Mouse (Mus musculus) G1E (cell line): ENCODE results near the gene Tppp2. TPM values are rescaled to one million over a fixed set of nuclear protein-coding genes. Genes with fewer than 3 reads are reported as not detected.

Experiments
- ATAC-seq: 2 replicates; pipeline ENCODE4 v1.8.0; 2016; ENCODE audit warnings: mild to moderate bottlenecking; ENCODE audit not compliant: insufficient number of reproducible peaks, poor library complexity, low FRiP score, severe bottlenecking; ENCODE audit errors: extremely low read depth
- DNase-seq: peaks from one replicate; pipeline ENCODE4 v3.0.0; 2012; ENCODE audit warnings: low spot score
- H3K27me3 ChIP-seq: 2 replicates; pipeline ENCODE4 v1.6.1; 2012; ENCODE audit warnings: mild to moderate bottlenecking, low read length, inconsistent platforms; ENCODE audit not compliant: insufficient read depth
- H3K36me3 ChIP-seq: replicated peaks from 2 replicates; pipeline ENCODE3; 2012; ENCODE audit warnings: mild to moderate bottlenecking, inconsistent platforms
- H3K4me1 ChIP-seq: 2 replicates; pipeline ENCODE4 v1.6.1; 2012; ENCODE audit warnings: low read depth, low read length, inconsistent platforms, mixed read lengths; ENCODE audit not compliant: insufficient read depth
- H3K4me3 ChIP-seq: 2 replicates; pipeline ENCODE4 v1.5.1; 2012; ENCODE audit warnings: low read depth, mild to moderate bottlenecking, inconsistent platforms, low read length, moderate library complexity, mixed read lengths
- H3K9me3 ChIP-seq: replicated peaks from 2 replicates; pipeline ENCODE4 v1.6.1; 2012; ENCODE audit warnings: inconsistent platforms
- CTCF ChIP-seq: IDR thresholded peaks from 2 replicates; pipeline ENCODE4 v1.5.1; 2012; ENCODE audit warnings: low read depth, low read length, inconsistent platforms, mixed read lengths
- GATA1 ChIP-seq: IDR thresholded peaks from 2 replicates; pipeline ENCODE4 v1.6.1; 2012; ENCODE audit warnings: borderline replicate concordance, low read length, inconsistent platforms, mixed read lengths
- GATA2 ChIP-seq: IDR thresholded peaks from 2 replicates; pipeline ENCODE4 v1.6.1; 2012; ENCODE audit warnings: low read depth, low read length, inconsistent platforms, borderline replicate concordance
- POLR2AphosphoS5 ChIP-seq: IDR thresholded peaks from 2 replicates; pipeline ENCODE4 v1.6.1; 2012; ENCODE audit warnings: low read depth, low read length, inconsistent platforms; ENCODE audit not compliant: insufficient replicate concordance
- TAL1 ChIP-seq: conservative IDR thresholded peaks from 2 replicates; pipeline ENCODE4 v1.6.1; 2012; ENCODE audit warnings: low read depth, low read length, inconsistent platforms, mixed read lengths
- polyA plus RNA-seq: library from polyadenylated mRNA; stranded (reverse); fragments of >175 nt; gene quantifications from 2 replicates; pipeline ENCODE4 v1.2.3, GENCODE M21; 2012
- total RNA-seq, 2 experiments: library from RNA; stranded (forward) in 1 of 2; stranded (reverse) in 1 of 2; fragments of 200-1000 nt in 1 of 2; fragments of >200 nt in 1 of 2; fragmentation: Nextera tagmentation in 1 of 2; gene quantifications; 2 replicates each; pipeline ENCODE4 v1.2.3; 2014 to 2017

Tppp2 gene
- total and polyA plus RNA-seq, 3 experiments, result not detected

DNA sequence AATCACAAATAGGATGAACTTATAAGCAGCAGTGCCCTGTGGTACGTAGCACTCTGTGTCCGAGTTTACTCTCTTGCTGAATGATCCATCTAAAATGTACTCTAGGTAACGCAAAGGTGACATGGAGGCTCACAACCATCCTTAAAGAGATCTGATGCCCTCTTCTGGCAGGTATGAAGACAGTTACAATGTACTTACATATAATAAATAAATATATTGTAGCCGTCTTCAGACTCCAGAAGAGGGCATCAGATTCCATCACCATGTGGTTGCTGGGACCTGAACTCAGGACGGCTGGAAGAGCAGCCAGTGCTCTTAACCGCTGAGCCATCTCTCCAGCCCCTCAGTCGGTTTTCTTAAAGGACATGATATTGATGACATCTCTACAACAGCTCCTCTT lies 13.5 kb upstream of the Tppp2 start:
- Histone ChIP-seq H3K9me3 (no peaks in the 10 kb centered on the region), H3K36me3 (no peaks in the 10 kb centered on the region), H3K27me3 (peaks cover 29% of the 10 kb centered on the region), H3K4me1 (peaks cover 9% of the 10 kb centered on the region; the same call in 1 of the 2 replicates), H3K4me3 (no peak overlapping the region)
- ATAC-seq, result no peak
- DNase-seq, result no peak
- TF ChIP-seq GATA1 (no peak), CTCF (no peak), TAL1 (no peak), POLR2AphosphoS5 (no peak), GATA2 (no peak)

DNA sequence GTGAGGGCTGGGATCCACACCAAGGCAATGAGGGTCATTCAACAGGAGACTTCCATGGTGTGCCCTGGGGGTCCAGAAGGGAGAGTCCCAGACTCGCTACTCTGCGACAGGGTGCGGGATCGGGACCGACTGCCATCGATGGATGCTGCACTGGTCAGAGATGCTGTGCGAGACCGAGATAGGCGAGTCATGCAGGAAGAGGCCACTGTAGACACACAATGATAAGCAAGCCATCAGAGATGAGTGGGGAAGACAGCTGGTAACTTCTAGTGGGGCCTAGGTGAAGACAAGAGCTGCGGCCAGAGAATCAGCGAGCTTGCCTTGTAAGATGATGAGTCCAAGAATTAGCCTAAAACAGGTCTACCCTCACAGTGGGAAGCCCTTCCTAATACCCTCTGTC lies 12.1 kb upstream of the Tppp2 start:
- peaks cover 9% of the 10 kb centered on the region; the same call in 1 of the 2 replicates for H3K4me1 ChIP-seq
- ATAC-seq, result no peak
- no peaks in the 10 kb centered on the region for H3K9me3 ChIP-seq
- no peaks in the 10 kb centered on the region for H3K36me3 ChIP-seq
- no peak for TF ChIP-seq GATA1
- TF ChIP-seq POLR2AphosphoS5, result no peak
- no peak for TF ChIP-seq TAL1
- TF ChIP-seq CTCF, result no peak
- TF ChIP-seq GATA2, result no peak
- DNase-seq, result no peak
- no peak overlapping the region for H3K4me3 ChIP-seq
- H3K27me3 ChIP-seq, result peaks cover 32% of the 10 kb centered on the region

DNA sequence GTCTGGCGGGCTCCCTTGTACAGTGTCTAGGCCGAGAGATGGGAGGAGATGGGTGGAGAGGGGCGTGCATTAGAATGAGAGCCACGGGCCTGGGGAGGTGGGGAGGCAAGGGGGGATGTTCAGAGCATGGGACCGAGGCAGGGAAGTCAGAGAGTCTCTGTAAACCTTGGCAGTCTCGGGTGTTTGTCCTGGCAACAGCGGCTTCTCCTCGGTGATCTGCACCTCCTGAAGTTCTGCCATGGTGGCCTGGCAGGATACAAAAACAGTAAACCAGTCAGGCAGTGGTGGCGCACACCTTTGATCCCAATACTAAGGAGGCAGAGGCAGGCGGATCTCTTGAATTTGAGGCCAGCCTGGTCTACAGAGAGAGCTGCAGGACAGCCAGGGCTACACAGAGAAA lies 6.9 kb upstream of the Tppp2 start:
- Histone ChIP-seq H3K36me3 (no peaks in the 10 kb centered on the region), H3K4me3 (no peak overlapping the region), H3K9me3 (no peaks in the 10 kb centered on the region), H3K27me3 (peaks cover 48% of the 10 kb centered on the region), H3K4me1 (no peaks in the 10 kb centered on the region; the same call in 1 of the 2 replicates)
- TF ChIP-seq POLR2AphosphoS5, result no peak
- no peak for TF ChIP-seq TAL1
- no peak for TF ChIP-seq CTCF
- TF ChIP-seq GATA1, result no peak
- no peak for TF ChIP-seq GATA2
- ATAC-seq, result no peak
- DNase-seq, result no peak

DNA sequence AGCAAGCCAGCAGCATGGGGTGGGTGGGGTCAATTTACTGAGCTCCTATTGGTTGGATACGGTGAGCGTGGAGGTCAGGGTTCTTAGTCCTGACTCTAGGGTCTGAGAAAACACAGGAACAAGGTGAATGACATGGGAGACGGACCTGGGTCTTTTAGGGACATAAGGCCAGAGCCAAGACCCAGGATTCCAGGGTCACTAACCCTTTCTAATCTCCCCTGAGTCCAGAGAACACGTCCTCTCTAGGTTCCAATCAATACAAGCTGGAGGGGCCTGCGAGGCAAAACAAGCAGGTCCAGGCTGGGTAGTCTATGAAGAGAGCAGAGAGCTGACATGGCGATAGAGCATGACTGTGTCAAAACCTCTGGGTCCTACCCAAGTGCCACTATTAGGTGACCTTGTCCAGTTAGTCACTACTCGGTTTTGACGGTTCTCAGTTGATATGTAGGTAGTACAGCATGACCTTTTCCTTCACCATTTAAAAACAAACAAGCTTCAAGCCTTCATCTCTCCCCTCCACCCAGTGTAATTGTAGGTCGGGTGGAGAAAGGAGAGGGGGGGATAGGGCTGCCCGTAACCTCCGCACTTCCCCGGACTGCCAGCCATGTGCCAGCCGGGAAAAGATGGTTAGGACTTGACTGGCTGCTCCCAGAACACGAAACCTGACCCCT lies 5.7 kb upstream of the Tppp2 start:
- TF ChIP-seq GATA2, result no peak
- TF ChIP-seq POLR2AphosphoS5, result no peak
- TF ChIP-seq TAL1, result no peak
- TF ChIP-seq GATA1, result no peak
- no peak for TF ChIP-seq CTCF
- H3K27me3 ChIP-seq, result peaks cover 37% of the 10 kb centered on the region
- no peaks in the 10 kb centered on the region; the same call in 1 of the 2 replicates for H3K4me1 ChIP-seq
- no peaks in the 10 kb centered on the region for H3K36me3 ChIP-seq
- no peaks in the 10 kb centered on the region for H3K9me3 ChIP-seq
- no peak overlapping the region for H3K4me3 ChIP-seq
- DNase-seq (no peak), ATAC-seq (no peak)

DNA sequence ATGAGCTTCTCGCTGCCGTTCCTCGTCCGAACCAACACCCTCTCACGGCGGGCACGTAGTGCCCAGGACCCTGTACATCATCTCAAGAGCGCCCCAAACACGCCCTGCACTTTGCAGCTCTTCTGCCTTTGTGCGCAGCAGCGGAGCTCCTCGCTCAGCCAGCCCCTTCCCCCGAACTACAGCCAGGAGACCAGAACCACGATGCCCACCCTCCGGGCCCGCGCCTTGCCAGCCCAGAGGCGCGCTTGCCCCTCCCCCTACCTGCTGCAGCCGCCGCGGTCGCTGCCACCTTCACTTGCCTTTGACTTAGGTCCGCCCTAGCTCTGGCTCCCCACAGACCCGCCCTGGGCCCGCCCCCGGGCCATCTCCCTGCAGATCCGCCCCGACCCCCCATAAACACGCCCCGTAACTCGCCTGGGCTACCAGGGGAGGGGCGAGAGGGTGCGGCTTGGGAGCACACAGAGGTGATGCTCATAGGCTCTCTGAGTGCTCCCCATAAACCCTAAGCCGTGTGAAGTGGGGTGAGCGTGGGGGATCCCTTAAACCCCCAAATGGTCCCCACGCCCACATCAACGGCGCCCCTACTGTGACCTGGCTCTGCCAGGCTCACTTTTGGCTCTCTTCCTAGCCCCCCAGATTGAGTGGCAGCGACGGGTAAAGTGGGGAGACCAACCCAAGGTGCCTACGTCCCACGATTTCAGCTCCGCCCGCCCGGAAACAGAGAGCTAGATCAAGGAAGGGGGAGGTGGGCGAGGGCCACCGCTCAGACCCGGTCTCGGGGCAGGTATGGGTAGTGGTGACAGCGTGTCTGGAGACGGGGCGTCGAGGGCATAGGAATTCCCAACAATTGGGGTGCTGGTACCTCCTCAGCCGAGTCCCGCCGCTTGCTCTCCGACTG lies 4.9 kb upstream of the Tppp2 start:
- no peaks in the 10 kb centered on the region; the same call in 1 of the 2 replicates for H3K4me1 ChIP-seq
- TF ChIP-seq POLR2AphosphoS5, result no peak
- TF ChIP-seq GATA2, result no peak
- TF ChIP-seq TAL1, result no peak
- TF ChIP-seq GATA1, result no peak
- no peak for TF ChIP-seq CTCF
- H3K4me3 ChIP-seq, result peak overlapping the region; percentile 9; the same call in 1 of the 2 replicates
- DNase-seq (no peak), ATAC-seq (no peak)
- peaks cover 34% of the 10 kb centered on the region for H3K27me3 ChIP-seq
- H3K9me3 ChIP-seq, result no peaks in the 10 kb centered on the region
- H3K36me3 ChIP-seq, result no peaks in the 10 kb centered on the region
